ENCODE assay signal across 20 mouse cellular contexts in the genomic region with DNA sequence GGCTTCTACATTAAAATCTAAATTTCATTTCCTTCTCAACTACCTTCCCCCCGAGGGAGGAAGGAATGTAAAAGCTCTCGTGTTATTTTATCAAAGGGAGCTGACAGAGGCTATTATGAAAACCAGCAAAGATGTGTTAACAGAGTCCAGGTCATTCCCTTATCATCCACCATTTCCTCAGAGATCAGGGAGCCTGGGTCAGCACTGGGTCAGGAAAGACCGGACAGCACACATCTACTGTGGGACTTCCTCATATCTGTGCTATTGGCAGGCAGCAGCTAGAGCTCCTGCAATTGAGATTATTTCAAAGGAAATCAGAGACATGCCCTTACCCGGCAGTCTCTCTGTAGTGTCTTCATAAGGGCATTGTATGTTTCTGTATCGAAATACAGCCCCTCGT.
"Had no signal": no experiment of that assay in that cellular context is flagged by ENCODE, and none has a peak within 500 bp of the region (broad histone marks: within the 10 kb centered on the region; RNA-seq: fewer than 3 reads in every experiment).

No protein-coding gene starts in this region.

- H3K4me3 ChIP-seq: layer of hippocampus, adult 2 months; limb, embryonic 10.5 days; limb, embryonic 13.5 days; neural tube, embryonic 12.5 days; neural tube, embryonic 15.5 days had no signal

- H3K27me3 ChIP-seq: limb, embryonic 13.5 days; neural tube, embryonic 12.5 days; neural tube, embryonic 15.5 days had no signal

- H3K36me3 ChIP-seq: limb, embryonic 10.5 days; limb, embryonic 13.5 days; neural tube, embryonic 12.5 days; neural tube, embryonic 15.5 days had no signal

- H3K27ac ChIP-seq: kidney, postnatal 0 days; layer of hippocampus, adult 2 months; limb, embryonic 10.5 days; limb, embryonic 13.5 days; liver, embryonic 14.5 days; neural tube, embryonic 12.5 days; neural tube, embryonic 15.5 days; stomach, postnatal 0 days had no signal

- H3K4me2 ChIP-seq: limb, embryonic 13.5 days; liver, embryonic 11.5 days; neural tube, embryonic 12.5 days; neural tube, embryonic 15.5 days had no signal

- H3K9me3 ChIP-seq: limb, embryonic 10.5 days; limb, embryonic 13.5 days; neural tube, embryonic 12.5 days; neural tube, embryonic 15.5 days had no signal

- H3K4me1 ChIP-seq: limb, embryonic 10.5 days; limb, embryonic 13.5 days; neural tube, embryonic 12.5 days had no signal

- DNase-seq: kidney, postnatal 25 days; layer of hippocampus, adult 9-11 months; lung, adult 2 months; lung, postnatal 14 days; lung, postnatal 4 days; right cerebral cortex, adult 18-20 months; right cerebral cortex, postnatal 14 days; right cerebral cortex, postnatal 4 days; thymus, adult 2 months; thymus, postnatal 14 days; thymus, postnatal 4 days had no signal

- H3K9ac ChIP-seq: limb, embryonic 13.5 days; liver, embryonic 14.5 days; neural tube, embryonic 12.5 days; neural tube, embryonic 15.5 days had no signal
